Mouse (Mus musculus): ENCODE data around the gene Slc9a2.

DNA sequence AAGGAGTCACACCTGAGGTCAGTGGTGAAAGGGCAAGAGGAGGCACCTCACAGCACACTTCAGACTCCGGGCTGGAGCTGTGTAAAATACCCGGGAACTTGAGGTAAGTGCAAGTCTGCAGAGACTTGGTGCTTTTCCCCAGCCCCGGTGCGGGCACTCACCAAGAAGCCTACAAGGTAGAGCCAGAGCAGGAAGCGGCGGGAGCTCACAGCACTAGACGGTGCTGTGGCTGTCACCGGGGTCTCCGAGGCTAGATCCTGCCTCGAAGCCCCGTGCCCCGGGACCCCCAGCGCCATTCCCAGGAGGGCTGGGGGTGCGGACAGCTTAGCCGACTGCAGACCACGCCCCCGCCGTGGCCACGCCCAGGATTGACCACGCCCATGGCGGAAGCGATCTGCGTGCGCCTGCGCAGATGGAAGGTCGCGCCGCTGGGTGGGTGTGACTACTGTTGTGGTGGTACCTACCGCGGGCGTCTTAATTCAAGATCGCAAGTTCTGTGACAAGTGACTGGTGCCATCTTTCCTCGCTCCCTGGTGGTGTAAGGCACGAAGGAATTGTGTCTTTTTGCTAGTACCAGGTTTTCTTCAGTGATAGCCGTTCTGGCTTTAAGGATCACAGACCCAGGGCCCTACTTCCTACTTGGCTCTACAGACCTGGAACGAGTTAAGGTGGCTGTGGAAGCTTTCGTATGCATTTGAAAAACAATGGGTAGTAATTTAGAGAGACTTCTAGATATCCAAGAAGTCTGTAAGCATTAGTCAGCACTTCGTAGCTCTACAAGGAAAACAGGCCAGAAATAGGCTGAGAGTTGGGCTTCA lies 110.2 kb downstream of the Slc9a2 start, which contains the start of gene Mfsd9:
- TF ChIP-seq CTCF (IDR thresholded peaks at IDR 0.05; ENCODE audit: control insufficient read depth, insufficient read depth, insufficient replicate concordance, low read depth, low read length) (no peak), POLR2A (IDR thresholded peaks at IDR 0.05; ENCODE audit: control insufficient read depth, low read depth, low read length) (peak; percentile 86)

All from testis, adult 2 months (tissue).